26 mouse cellular contexts compared by ENCODE assay signal in the genomic region with DNA sequence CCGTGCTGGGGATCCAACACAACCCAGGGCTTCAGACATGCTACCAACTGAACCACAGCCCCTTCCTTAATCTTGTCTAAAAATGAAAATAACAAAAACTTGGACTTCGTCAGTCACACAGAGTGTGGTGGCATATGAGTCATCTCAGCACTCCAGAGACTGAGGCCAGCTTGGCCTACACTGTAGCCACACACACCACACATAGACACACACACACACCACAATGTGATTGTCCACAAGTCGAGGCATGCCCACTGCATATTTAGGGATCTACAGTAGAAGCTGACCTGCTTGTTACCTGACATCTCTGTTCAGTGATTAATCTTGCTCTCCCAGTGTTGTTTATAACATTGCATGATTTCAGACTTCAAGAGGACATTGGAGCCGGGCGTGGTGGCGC. TPM values are rescaled to one million over a fixed set of nuclear protein-coding genes. Genes with fewer than 3 reads are reported as not detected.
"Had no signal": no experiment of that assay in that cellular context is flagged by ENCODE, and none has a peak within 500 bp of the region (broad histone marks: within the 10 kb centered on the region; RNA-seq: fewer than 3 reads in every experiment).

No protein-coding gene starts in this region.

- H3K9me3 ChIP-seq: lung, embryonic 15.5 days; megakaryocyte, embryonic 14.5 days; midbrain, embryonic 13.5 days; midbrain, embryonic 15.5 days; neural tube, embryonic 12.5 days had no signal

- H3K27ac ChIP-seq: lung, embryonic 15.5 days; macrophage; midbrain, embryonic 13.5 days; midbrain, embryonic 15.5 days; neural tube, embryonic 12.5 days had no signal

- H3K4me2 ChIP-seq: lung, embryonic 15.5 days; midbrain, embryonic 11.5 days; midbrain, embryonic 13.5 days; midbrain, embryonic 15.5 days; neural tube, embryonic 12.5 days had no signal

- H3K4me1 ChIP-seq: lung, embryonic 15.5 days; megakaryocyte, embryonic 14.5 days; midbrain, embryonic 13.5 days; midbrain, embryonic 15.5 days; neural tube, embryonic 12.5 days had no signal

- H3K9ac ChIP-seq: lung, embryonic 15.5 days; midbrain, embryonic 13.5 days; midbrain, embryonic 15.5 days; neural tube, embryonic 12.5 days had no signal

- DNase-seq: lung, adult 2 months; lung, postnatal 14 days; lung, postnatal 36 days; right cerebral cortex, postnatal 14 days; right cerebral cortex, postnatal 4 days; spleen, adult 18-20 months; thymus, adult 18-20 months; thymus, postnatal 14 days; thymus, postnatal 36 days had no signal

- ATAC-seq: lung, postnatal 0 days; midbrain, embryonic 13.5 days; midbrain, embryonic 15.5 days had no signal

- H3K4me3 ChIP-seq: lung, embryonic 15.5 days; megakaryocyte, embryonic 14.5 days; midbrain, embryonic 13.5 days; midbrain, embryonic 15.5 days; neural tube, embryonic 12.5 days had no signal

- H3K27me3 ChIP-seq: lung, embryonic 15.5 days; megakaryocyte, embryonic 14.5 days; midbrain, embryonic 13.5 days; midbrain, embryonic 15.5 days; neural tube, embryonic 12.5 days had no signal

RNA-seq across cellular contexts. Expression of gene Gm17545, which starts 4.9 kb away (rescaled TPM):
- total RNA-seq: megakaryocyte progenitor cell, adult 5-6 weeks; midbrain, postnatal 0 days; monocyte, adult 5-6 weeks; neutrophil, adult 5-6 weeks had no signal
- polyA plus RNA-seq: lung, adult 2 months; lung, embryonic 15.5 days; lung, postnatal 0 days; macrophage; midbrain, embryonic 11.5 days; midbrain, embryonic 13.5 days; midbrain, embryonic 15.5 days; midbrain, postnatal 0 days; neural tube, embryonic 12.5 days; neural tube, embryonic 14.5 days; small intestine, adult 2 months; stomach, embryonic 14.5 days; stomach, embryonic 16.5 days; thymus, postnatal 0 days had no signal

RNA-seq across cellular contexts. Expression of gene 9530077C05Rik, which starts 37.9 kb away (rescaled TPM):
- total RNA-seq: monocyte, adult 5-6 weeks had no signal
